Mouse (Mus musculus): ENCODE measurements around the gene Camk2b. TPM values are rescaled to one million over a fixed set of nuclear protein-coding genes. Genes with fewer than 3 reads are reported as not detected.

Gene Camk2b
- polyA plus RNA-seq, 1 experiment from 2014 or later = 2.5 TPM

- H3K27me3 ChIP-seq (ENCODE audit: control insufficient read depth, insufficient read depth, low read length) = no peaks in the 10 kb centered on the region
- no peak overlapping the region for H3K27ac ChIP-seq (ENCODE audit: low read depth, low read length)
- WGBS = 96% methylated on average over 3 of the region's 3 CpGs
- no peaks in the 10 kb centered on the region; the same call in 1 of the 2 replicates for H3K4me1 ChIP-seq (ENCODE audit: control insufficient read depth, insufficient read depth, low read length)
- no peak overlapping the region for H3K4me3 ChIP-seq (ENCODE audit: low read depth, low read length)
- DNase-seq (ENCODE audit: low spot score, missing footprints) (no peak), ATAC-seq (ENCODE audit: low FRiP score) (no peak)
- no peak overlapping the region for H3K4me2 ChIP-seq
- no peaks in the 10 kb centered on the region for H3K36me3 ChIP-seq (ENCODE audit: control insufficient read depth, insufficient read depth, low read length)
- H3K9me3 ChIP-seq (ENCODE audit: control insufficient read depth, low read length) = no peaks in the 10 kb centered on the region
- no peak overlapping the region for H3K9ac ChIP-seq (ENCODE audit: low read length)
These were observed 30.6 kb downstream of the Camk2b start for GRCm38 (mm10) chr11:6035521-6035920.

GRCm38 (mm10) chr11:6034740-6035139 is 31.4 kb downstream of the Camk2b start:
- 88% methylated on average over 2 of the region's 2 CpGs for WGBS
- no peak for DNase-seq (ENCODE audit: low spot score, missing footprints)
- Histone ChIP-seq H3K4me3 (ENCODE audit: low read depth, low read length) (no peak overlapping the region), H3K36me3 (ENCODE audit: control insufficient read depth, insufficient read depth, low read length) (no peaks in the 10 kb centered on the region), H3K27ac (ENCODE audit: low read depth, low read length) (no peak overlapping the region), H3K9me3 (ENCODE audit: control insufficient read depth, low read length) (no peaks in the 10 kb centered on the region), H3K4me1 (ENCODE audit: control insufficient read depth, insufficient read depth, low read length) (no peaks in the 10 kb centered on the region; the same call in 1 of the 2 replicates), H3K4me2 (no peak overlapping the region), H3K9ac (ENCODE audit: low read length) (no peak overlapping the region), H3K27me3 (ENCODE audit: control insufficient read depth, insufficient read depth, low read length) (no peaks in the 10 kb centered on the region)
- ATAC-seq (ENCODE audit: low FRiP score) = no peak

- 85% methylated on average over 5 of the region's 5 CpGs for WGBS
- no peaks in the 10 kb centered on the region for H3K9me3 ChIP-seq (ENCODE audit: control insufficient read depth, low read length)
These were observed 32.4 kb downstream of the Camk2b start for GRCm38 (mm10) chr11:6033801-6034200.

GRCm38 (mm10) chr11:6033147-6033546 is 33.0 kb downstream of the Camk2b start:
- no peak overlapping the region for H3K27ac ChIP-seq (ENCODE audit: low read depth, low read length)
- 77% methylated on average over 3 of the region's 3 CpGs for WGBS
- H3K9ac ChIP-seq (ENCODE audit: low read length) = no peak overlapping the region
- no peak for ATAC-seq (ENCODE audit: low FRiP score)
- H3K36me3 ChIP-seq (ENCODE audit: control insufficient read depth, insufficient read depth, low read length) = no peaks in the 10 kb centered on the region
- H3K4me3 ChIP-seq (ENCODE audit: low read depth, low read length) = no peak overlapping the region
- no peaks in the 10 kb centered on the region for H3K9me3 ChIP-seq (ENCODE audit: control insufficient read depth, low read length)
- no peaks in the 10 kb centered on the region for H3K27me3 ChIP-seq (ENCODE audit: control insufficient read depth, insufficient read depth, low read length)
- H3K4me1 ChIP-seq (ENCODE audit: control insufficient read depth, insufficient read depth, low read length) = no peaks in the 10 kb centered on the region
- H3K4me2 ChIP-seq = no peak overlapping the region
- DNase-seq (ENCODE audit: low spot score, missing footprints) = no peak

More at GRCm38 (mm10) chr11:6033801-6034200, 32.4 kb downstream of the Camk2b start:
- ATAC-seq (ENCODE audit: low FRiP score) (no peak), DNase-seq (ENCODE audit: low spot score, missing footprints) (no peak)
- Histone ChIP-seq H3K4me1 (ENCODE audit: control insufficient read depth, insufficient read depth, low read length) (no peaks in the 10 kb centered on the region; the same call in 1 of the 2 replicates), H3K4me2 (no peak overlapping the region), H3K9ac (ENCODE audit: low read length) (no peak overlapping the region), H3K4me3 (ENCODE audit: low read depth, low read length) (no peak overlapping the region), H3K27ac (ENCODE audit: low read depth, low read length) (no peak overlapping the region), H3K36me3 (ENCODE audit: control insufficient read depth, insufficient read depth, low read length) (no peaks in the 10 kb centered on the region), H3K27me3 (ENCODE audit: control insufficient read depth, insufficient read depth, low read length) (no peaks in the 10 kb centered on the region)

GRCm38 (mm10) chr11:6030650-6031049 is 35.5 kb downstream of the Camk2b start:
- Histone ChIP-seq H3K9me3 (ENCODE audit: control insufficient read depth, low read length) (no peaks in the 10 kb centered on the region), H3K4me3 (ENCODE audit: low read depth, low read length) (no peak overlapping the region), H3K27ac (ENCODE audit: low read depth, low read length) (no peak overlapping the region), H3K9ac (ENCODE audit: low read length) (no peak overlapping the region; the same call in 1 of the 2 replicates), H3K27me3 (ENCODE audit: control insufficient read depth, insufficient read depth, low read length) (no peaks in the 10 kb centered on the region), H3K36me3 (ENCODE audit: control insufficient read depth, insufficient read depth, low read length) (no peaks in the 10 kb centered on the region), H3K4me2 (no peak overlapping the region), H3K4me1 (ENCODE audit: control insufficient read depth, insufficient read depth, low read length) (no peaks in the 10 kb centered on the region)
- DNase-seq (ENCODE audit: low spot score, missing footprints) (no peak), ATAC-seq (ENCODE audit: low FRiP score) (no peak)
- 88% methylated on average over 6 of the region's 6 CpGs for whole genome bisulfite sequencing

- Histone ChIP-seq H3K4me3 (ENCODE audit: low read depth, low read length) (no peak overlapping the region), H3K27ac (ENCODE audit: low read depth, low read length) (no peak overlapping the region), H3K4me1 (ENCODE audit: control insufficient read depth, insufficient read depth, low read length) (no peaks in the 10 kb centered on the region), H3K9me3 (ENCODE audit: control insufficient read depth, low read length) (no peaks in the 10 kb centered on the region), H3K9ac (ENCODE audit: low read length) (no peak overlapping the region), H3K36me3 (ENCODE audit: control insufficient read depth, insufficient read depth, low read length) (no peaks in the 10 kb centered on the region), H3K4me2 (no peak overlapping the region), H3K27me3 (ENCODE audit: control insufficient read depth, insufficient read depth, low read length) (no peaks in the 10 kb centered on the region)
- no peak for DNase-seq (ENCODE audit: low spot score, missing footprints)
- no peak for ATAC-seq (ENCODE audit: low FRiP score)
- 77% methylated on average over 3 of the region's 3 CpGs for WGBS
These were observed 36.4 kb downstream of the Camk2b start for GRCm38 (mm10) chr11:6029790-6030189.

GRCm38 (mm10) chr11:6028911-6029310 is 37.3 kb downstream of the Camk2b start:
- Histone ChIP-seq H3K9ac (ENCODE audit: low read length) (no peak overlapping the region), H3K27ac (ENCODE audit: low read depth, low read length) (no peak overlapping the region), H3K27me3 (ENCODE audit: control insufficient read depth, insufficient read depth, low read length) (no peaks in the 10 kb centered on the region), H3K36me3 (ENCODE audit: control insufficient read depth, insufficient read depth, low read length) (no peaks in the 10 kb centered on the region), H3K4me2 (no peak overlapping the region), H3K4me3 (ENCODE audit: low read depth, low read length) (no peak overlapping the region), H3K9me3 (ENCODE audit: control insufficient read depth, low read length) (no peaks in the 10 kb centered on the region), H3K4me1 (ENCODE audit: control insufficient read depth, insufficient read depth, low read length) (no peaks in the 10 kb centered on the region)
- ATAC-seq (ENCODE audit: low FRiP score) (no peak), DNase-seq (ENCODE audit: low spot score, missing footprints) (no peak)
- WGBS = 81% methylated on average over 7 of the region's 7 CpGs

- DNase-seq (ENCODE audit: low spot score, missing footprints) (no peak), ATAC-seq (ENCODE audit: low FRiP score) (no peak)
- Histone ChIP-seq H3K27me3 (ENCODE audit: control insufficient read depth, insufficient read depth, low read length) (no peaks in the 10 kb centered on the region), H3K4me3 (ENCODE audit: low read depth, low read length) (no peak overlapping the region), H3K4me2 (no peak overlapping the region), H3K27ac (ENCODE audit: low read depth, low read length) (no peak overlapping the region), H3K9ac (ENCODE audit: low read length) (no peak overlapping the region), H3K9me3 (ENCODE audit: control insufficient read depth, low read length) (no peaks in the 10 kb centered on the region), H3K4me1 (ENCODE audit: control insufficient read depth, insufficient read depth, low read length) (no peaks in the 10 kb centered on the region), H3K36me3 (ENCODE audit: control insufficient read depth, insufficient read depth, low read length) (no peaks in the 10 kb centered on the region)
- 70% methylated on average over 1 of the region's 1 CpGs for WGBS
These were observed 39.8 kb downstream of the Camk2b start for GRCm38 (mm10) chr11:6026361-6026760.

- DNase-seq (ENCODE audit: low spot score, missing footprints) = no peak
- ATAC-seq (ENCODE audit: low FRiP score) = no peak
- Histone ChIP-seq H3K4me2 (no peak overlapping the region), H3K9ac (ENCODE audit: low read length) (no peak overlapping the region), H3K27ac (ENCODE audit: low read depth, low read length) (no peak overlapping the region), H3K36me3 (ENCODE audit: control insufficient read depth, insufficient read depth, low read length) (no peaks in the 10 kb centered on the region), H3K27me3 (ENCODE audit: control insufficient read depth, insufficient read depth, low read length) (no peaks in the 10 kb centered on the region), H3K4me3 (ENCODE audit: low read depth, low read length) (no peak overlapping the region), H3K9me3 (ENCODE audit: control insufficient read depth, low read length) (no peaks in the 10 kb centered on the region), H3K4me1 (ENCODE audit: control insufficient read depth, insufficient read depth, low read length) (no peaks in the 10 kb centered on the region)
- WGBS = 77% methylated on average over 12 of the region's 12 CpGs
These were observed 41.1 kb downstream of the Camk2b start for GRCm38 (mm10) chr11:6024923-6025652.

Data from midbrain, embryonic 11.5 days (tissue).